ENCODE assay signal across 12 mouse cellular contexts in the genomic region with DNA sequence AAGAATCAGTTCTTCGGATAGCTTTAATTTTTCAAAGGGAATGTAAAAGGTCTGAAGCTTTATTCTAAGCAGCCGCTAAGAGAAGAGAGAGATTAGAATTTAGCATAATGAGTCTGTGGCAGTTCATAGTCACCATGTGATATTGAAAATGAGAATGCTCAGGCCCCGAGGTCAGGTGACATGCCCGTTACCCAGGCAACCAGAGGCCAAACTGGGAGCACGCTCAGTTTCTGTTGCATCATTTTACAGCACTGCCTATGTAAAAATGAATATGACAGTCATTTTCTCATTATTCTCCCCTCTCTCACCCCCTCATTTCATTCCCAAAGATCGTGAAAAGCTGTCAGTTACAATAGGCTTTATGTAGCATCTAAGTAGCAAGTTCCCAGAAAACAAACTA. TPM values are rescaled to one million over a fixed set of nuclear protein-coding genes. Genes with fewer than 3 reads are reported as not detected.
DNase-seq lines count a peak whose midpoint lies in the region; ATAC-seq lines count a peak whose summit lies in the region.
"Had no signal": no experiment of that assay in that cellular context is flagged by ENCODE, and none has a peak within 500 bp of the region (broad histone marks: within the 10 kb centered on the region; RNA-seq: fewer than 3 reads in every experiment).

No protein-coding gene starts in this region.

- H3K4me3 ChIP-seq in forebrain, embryonic 13.5 days = no peak overlapping the region
- H3K4me3 ChIP-seq in midbrain, embryonic 12.5 days = no peak overlapping the region
- H3K4me3 ChIP-seq: embryonic facial prominence, embryonic 13.5 days had no signal

- ATAC-seq in forebrain, embryonic 13.5 days = peak; percentile 73
- ATAC-seq in midbrain, embryonic 12.5 days (ENCODE audit: low FRiP score, low read depth) = peak; percentile 86
- ATAC-seq: intestine, postnatal 0 days had no signal

- 11% methylated on average over 6 of the region's 6 CpGs for WGBS in forebrain, embryonic 13.5 days
- WGBS in midbrain, embryonic 12.5 days = 17% methylated on average over 6 of the region's 6 CpGs

- H3K9me3 ChIP-seq in forebrain, embryonic 13.5 days (replicated peaks) = no peaks in the 10 kb centered on the region
- H3K9me3 ChIP-seq in midbrain, embryonic 12.5 days = no peaks in the 10 kb centered on the region
- H3K9me3 ChIP-seq: embryonic facial prominence, embryonic 13.5 days had no signal

- peaks cover 34% of the 10 kb centered on the region for H3K4me1 ChIP-seq in forebrain, embryonic 13.5 days
- H3K4me1 ChIP-seq in midbrain, embryonic 12.5 days = peaks cover 29% of the 10 kb centered on the region

- H3K27me3 ChIP-seq in forebrain, embryonic 13.5 days = no peaks in the 10 kb centered on the region
- H3K27me3 ChIP-seq in midbrain, embryonic 12.5 days = no peaks in the 10 kb centered on the region
- H3K27me3 ChIP-seq: embryonic facial prominence, embryonic 13.5 days had no signal

- no peak overlapping the region for H3K9ac ChIP-seq in forebrain, embryonic 13.5 days
- no peak overlapping the region for H3K9ac ChIP-seq in midbrain, embryonic 12.5 days (replicated peaks)
- H3K9ac ChIP-seq: embryonic facial prominence, embryonic 13.5 days had no signal

- peak overlapping the region; percentile 72 for H3K27ac ChIP-seq in forebrain, embryonic 13.5 days
- H3K27ac ChIP-seq in midbrain, embryonic 12.5 days (replicated peaks) = peak overlapping the region; percentile 84
- H3K27ac ChIP-seq: embryonic facial prominence, embryonic 13.5 days had no signal

- peak overlapping the region; percentile 37 for H3K4me2 ChIP-seq in forebrain, embryonic 13.5 days
- H3K4me2 ChIP-seq in midbrain, embryonic 12.5 days (replicated peaks) = peak overlapping the region; percentile 15
- H3K4me2 ChIP-seq: embryonic facial prominence, embryonic 13.5 days had no signal

- DNase-seq in embryo, embryonic 10 days (ENCODE audit: low spot score) = peak; percentile 65
- no peak for DNase-seq in embryo, embryonic 9.5 days (ENCODE audit: extremely low spot score)
- peak; percentile 55 for DNase-seq in MN1 (ENCODE audit: low spot score)
- no peak for DNase-seq in urinary bladder, postnatal 25 days (ENCODE audit: low spot score)
- no peak for DNase-seq in cerebellum, adult 9-10 months
- DNase-seq in spleen, postnatal 10 days (ENCODE audit: low spot score in 2 of 2) = no peak
- DNase-seq: liver had no signal

- no peaks in the 10 kb centered on the region for H3K36me3 ChIP-seq in forebrain, embryonic 13.5 days (ENCODE audit: poor library complexity, severe bottlenecking)
- no peaks in the 10 kb centered on the region for H3K36me3 ChIP-seq in midbrain, embryonic 12.5 days
- H3K36me3 ChIP-seq: embryonic facial prominence, embryonic 13.5 days had no signal

RNA-seq across cellular contexts. Expression of gene Gm39653, which starts 42.3 kb away (rescaled TPM):
- polyA plus RNA-seq in forebrain, embryonic 13.5 days (2015; fragmentation: Nextera tagmentation; extraction: Ambion mirVana) = not detected in 2 replicates
- not detected in 2 replicates for polyA plus RNA-seq in midbrain, embryonic 12.5 days (2016; fragmentation: Nextera tagmentation; extraction: Ambion mirVana)
- polyA plus RNA-seq: embryonic facial prominence, embryonic 13.5 days; gonadal fat pad, adult 2 months; intestine, postnatal 0 days had no signal

Comparison
In these comparisons a context has a peak if more than half of its experiments do, and no peak if none do; other contexts are left out.
1. DNase-seq: peak in embryo, embryonic 10 days (single experiment) and MN1 (single experiment); none in embryo, embryonic 9.5 days (single experiment), urinary bladder, postnatal 25 days (single experiment), cerebellum, adult 9-10 months (single experiment) and spleen, postnatal 10 days (0 of 2).